Mouse (Mus musculus) ovary, postnatal 14 days (tissue): ENCODE data around the gene Kcmf1.
"Not testable (repeated sequence)": the region's sequence is repeated elsewhere in the genome, so short reads cannot be mapped to it uniquely, and the experiment has no call there.

Experiments used
- DNase-seq: peaks from one replicate; pipeline ENCODE4 v3.0.0; 2022; ENCODE audit warnings: low spot score

Gene Kcmf1

DNA sequence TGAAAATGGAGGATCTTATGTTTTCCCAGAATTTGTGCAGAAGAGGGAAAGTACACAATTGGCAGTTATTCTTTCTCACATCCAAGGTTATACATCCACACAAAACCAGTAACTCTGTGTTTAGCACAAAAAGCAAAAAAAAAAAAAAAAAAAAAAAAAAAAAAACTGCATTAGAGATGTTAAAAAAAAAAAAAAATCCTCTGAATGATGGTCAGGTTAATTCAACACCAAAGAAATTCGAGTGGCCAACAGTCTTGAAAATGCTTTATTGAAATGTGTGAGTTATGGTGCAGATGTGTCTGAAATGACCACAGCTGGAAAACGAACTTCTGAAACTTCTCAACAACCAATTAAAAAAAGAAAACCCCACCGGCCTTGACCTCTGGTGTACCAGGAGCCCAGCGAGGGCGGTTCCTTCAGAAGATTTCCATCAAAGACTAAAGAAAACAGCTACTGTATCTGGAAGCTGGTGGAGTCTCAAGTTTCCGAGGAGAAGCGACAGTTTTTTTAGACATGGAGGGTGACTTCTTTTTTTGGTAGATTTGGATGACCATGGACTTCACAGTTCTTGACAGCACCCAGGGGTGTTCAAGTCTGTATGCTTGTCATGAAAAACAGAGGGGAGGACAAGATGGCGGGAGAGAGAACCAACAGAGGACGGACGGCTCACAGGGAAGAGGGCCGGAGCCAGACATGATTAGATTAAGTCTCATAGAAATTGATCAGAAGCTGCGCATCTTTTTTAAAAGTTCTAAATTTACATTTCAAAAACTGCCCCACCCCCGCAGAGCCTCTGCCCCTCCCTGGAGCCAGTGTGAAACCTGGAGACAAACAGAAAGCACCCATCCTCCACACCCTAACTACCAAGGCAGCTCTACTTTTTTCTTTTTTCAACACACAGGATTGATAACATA lies 58.7 kb downstream of the Kcmf1 start:
- no peak for DNase-seq

DNA sequence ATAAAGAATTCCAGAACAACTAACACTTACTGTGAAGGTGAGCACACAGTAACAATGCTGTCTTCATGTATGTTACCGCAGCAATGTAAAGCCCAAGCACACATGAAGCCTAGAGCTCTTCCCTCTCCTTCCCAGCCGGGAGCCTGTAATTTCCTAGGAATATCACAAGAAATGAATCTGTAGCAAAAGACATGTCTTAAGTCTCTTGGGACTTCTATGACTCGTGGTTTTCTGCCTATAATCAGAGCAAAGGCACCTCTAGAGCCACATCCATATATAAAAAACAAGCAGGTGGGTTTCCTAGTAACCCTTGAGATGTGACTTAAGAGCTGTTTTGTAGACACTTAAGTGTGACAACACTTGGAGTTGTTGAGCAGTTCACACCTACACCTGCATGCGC lies 62.0 kb downstream of the Kcmf1 start:
- DNase-seq, result no peak

DNA sequence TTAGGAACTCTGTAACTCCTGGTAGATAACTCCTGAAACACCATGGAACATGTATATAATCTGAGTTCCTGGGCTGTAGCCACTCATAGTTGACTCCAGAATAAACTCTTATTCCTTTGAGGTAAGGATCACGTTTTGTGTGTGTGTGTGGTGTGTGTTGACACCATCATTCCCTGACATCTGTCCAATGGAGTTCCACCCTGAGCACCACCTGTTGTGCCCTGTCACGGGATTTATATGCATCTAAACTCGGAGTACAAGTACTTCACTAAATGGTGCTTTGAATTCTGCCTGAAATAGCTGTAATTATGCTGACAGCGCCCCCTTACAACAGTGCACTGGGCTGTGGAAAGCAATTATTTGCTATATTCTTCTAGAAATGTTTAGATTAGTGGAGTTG lies 65.3 kb downstream of the Kcmf1 start:
- DNase-seq, result no peak

DNA sequence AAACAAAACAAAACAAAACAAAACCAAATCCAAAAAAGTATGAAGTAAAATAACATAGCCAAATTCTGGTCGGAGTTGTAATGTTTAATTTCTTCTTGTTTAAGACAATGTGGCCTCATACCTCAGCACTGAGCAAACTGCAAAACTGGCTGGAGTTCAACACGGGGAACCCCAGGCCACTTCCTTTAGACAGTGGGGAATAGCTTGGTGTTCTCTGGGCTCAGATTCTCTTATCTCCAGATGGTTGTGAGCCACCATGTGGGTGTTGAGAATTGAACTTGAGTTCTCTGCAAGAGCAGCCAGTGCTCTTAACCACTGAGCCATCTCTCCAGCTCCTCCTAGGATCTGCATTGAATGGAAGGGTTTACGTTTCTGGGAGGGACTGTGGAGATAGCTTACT lies 67.9 kb downstream of the Kcmf1 start:
- no peak for DNase-seq

DNA sequence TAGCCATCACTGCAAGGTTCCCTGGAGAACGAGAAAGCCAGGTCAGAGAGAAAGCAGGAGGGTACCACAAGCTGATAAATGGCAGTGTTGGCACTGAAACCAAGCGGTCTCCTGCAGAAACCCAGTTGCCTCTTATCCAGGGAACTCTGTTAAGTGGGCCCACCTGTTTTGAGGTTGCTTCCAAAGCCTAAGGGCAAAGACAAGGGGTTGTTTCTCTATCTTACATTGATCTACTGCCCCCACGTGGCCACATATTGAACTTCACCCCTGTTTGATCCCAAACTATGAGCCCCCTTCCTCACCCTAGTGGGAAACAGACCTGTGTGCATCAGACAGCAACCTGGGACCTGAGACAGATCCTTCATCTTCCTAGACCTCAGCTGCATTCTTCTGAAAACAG lies 68.5 kb downstream of the Kcmf1 start:
- DNase-seq, result peak; percentile 58

DNA sequence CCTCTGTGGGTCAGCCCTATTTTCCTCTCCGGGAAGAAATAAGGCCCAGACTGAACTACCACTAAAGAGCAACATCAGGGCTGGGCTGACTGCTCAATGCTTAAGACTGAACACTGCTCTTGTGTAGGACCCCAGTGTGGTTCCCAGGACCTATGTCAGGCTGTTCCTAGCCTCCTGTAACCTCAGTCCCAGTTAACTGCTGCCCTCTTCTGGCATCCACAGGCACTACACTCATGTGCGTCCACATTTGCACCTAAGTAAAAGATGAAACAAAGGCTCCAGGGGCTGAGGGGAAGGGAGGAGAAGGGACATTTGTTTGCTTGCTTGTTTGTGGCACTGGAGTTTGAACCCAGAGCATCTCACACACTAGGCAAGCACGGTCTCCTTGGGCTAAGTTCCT lies 70.9 kb downstream of the Kcmf1 start:
- DNase-seq, result no peak

DNA sequence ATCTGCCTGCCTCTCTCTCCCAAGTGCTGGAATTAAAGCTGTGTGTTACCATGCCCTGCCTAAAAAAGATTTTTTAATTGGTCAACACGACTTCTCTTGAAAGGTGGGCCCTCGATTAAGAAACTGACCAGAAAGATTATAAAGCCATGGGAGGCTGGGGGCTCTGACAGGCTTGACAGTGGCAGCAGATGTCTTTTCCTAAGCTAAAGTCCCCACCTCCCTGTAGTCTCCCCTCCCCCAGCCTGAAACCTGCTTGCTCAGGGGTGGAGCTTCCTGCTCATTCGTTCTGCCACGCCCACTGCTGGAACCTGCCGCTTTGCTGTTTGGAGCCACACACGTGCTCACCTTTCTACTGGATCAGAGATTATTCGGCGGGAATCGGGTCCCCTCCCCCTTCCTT lies 71.7 kb downstream of the Kcmf1 start:
- DNase-seq, result not testable (repeated sequence)

DNA sequence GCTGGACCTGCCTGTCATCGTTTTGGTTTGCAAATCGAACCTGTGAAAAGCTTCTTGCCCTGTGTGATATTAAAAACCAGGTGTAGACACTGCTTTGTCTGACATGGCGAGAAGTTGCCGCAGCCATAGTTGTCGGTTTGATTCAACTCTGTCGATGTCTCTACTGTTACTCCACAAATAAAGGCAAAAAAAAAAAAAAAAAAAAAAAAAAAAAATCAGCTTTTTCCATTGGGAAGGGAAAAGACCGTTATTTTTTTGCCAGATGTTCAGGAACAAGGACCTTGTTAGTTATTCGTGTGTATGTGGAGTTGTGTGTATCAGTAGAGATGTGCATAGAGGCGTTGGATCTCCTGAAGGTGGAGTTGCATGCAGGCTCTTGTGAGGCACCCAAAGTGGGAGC lies 74.0 kb downstream of the Kcmf1 start:
- no peak for DNase-seq

DNA sequence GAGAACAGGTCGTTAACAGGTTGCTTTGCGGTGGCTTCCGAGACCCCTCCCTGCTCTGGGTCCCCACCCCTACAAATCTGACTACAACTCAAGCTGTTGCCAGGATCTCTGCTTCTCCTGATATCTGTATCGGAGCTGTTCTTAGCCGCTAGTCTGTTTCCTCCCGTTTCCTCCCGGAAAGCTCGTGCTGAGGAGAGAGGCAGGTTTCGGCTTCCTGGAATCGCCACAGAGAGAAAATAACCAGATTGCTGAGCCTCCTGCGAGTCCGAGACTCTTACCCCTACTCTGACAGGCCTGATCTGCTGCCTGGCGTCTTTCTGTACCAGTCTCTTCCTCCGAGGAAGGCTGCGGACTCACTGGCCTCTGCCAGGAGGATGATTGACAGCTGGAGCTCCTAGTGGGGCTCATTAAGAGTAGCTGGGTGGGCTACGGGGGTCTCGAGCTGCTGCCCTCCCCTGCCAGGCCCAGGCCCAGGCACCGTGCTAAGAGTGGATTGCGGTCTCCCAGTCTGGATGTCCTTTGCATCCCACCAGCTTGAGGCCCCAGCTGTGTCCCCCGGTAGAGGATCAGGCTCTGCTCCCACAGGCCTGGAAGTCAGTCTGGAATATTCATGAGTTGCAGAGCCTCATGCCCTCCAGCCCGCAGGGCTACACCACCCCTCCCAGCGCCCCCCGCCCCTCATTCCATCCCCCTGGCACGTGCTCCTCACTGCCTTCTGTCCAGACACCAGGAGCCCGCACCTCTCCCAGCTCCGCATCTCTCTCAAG lies 74.6 kb downstream of the Kcmf1 start:
- no peak for DNase-seq

DNA sequence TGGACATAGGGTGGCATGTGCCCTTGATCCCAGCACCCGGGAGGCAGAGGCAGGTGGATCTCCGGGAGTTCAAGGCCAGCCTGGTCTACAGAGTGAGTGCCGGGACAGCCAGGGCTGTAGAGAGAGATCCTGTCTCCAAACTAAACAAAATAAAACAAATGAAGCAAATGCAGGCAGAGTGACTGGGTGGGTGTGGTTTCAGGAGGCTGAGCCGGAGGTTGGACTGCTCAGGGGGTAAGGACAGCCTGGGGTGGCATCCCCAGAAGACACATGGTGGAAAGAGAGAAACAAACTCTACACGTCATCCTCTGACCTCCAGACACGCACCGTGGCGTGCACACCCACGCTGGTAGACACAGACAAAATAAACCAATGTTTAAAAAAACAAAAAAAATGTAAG lies 86.3 kb downstream of the Kcmf1 start:
- no peak for DNase-seq

DNA sequence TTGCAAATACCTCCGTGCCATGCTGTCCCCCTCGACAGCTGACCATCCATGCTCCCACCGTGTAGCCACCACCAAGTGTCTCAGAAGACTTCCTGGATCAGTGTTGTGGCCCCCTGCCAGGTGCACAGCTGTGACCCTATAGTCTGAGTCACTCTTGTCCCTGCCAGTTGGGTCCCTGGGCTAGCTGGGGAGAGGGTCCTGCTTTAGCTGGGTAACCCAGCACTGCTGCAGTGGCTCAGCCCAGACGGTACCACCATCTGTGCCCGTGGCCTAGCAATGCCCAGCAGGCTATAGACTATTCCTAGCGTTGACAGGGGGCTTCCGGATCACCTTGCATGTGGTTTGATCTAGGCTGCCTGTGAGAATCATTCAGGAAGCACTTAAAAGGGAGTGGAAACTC lies 89.5 kb downstream of the Kcmf1 start:
- no peak for DNase-seq

DNA sequence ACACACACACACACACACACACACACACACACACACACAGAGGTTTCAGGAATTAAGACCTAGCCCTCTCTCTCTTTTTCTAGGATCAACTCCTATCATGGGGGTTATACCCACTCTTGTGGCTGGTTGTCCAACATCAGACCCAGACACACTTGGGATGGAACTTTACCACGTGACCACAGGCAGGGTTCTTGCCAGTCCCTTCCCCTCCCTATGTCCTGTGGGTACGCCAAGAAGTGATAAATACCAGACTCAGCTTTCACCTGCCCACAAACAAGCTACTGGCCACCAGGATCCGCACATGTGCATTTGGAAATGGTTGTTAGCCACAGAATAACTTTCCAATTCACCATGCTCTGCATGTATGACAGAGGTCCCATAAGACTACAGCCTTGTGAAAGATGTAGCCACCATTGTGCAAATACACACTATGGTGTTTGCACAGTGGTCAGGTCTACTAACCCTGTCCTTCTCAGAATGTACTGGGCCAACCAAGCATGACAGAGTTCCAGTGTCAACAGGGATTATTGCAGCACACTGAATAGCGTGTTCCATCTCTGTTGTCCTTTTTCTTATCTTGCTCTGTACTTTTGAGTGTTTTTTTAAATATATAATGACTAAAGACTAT lies 90.1 kb downstream of the Kcmf1 start:
- no peak for DNase-seq

DNA sequence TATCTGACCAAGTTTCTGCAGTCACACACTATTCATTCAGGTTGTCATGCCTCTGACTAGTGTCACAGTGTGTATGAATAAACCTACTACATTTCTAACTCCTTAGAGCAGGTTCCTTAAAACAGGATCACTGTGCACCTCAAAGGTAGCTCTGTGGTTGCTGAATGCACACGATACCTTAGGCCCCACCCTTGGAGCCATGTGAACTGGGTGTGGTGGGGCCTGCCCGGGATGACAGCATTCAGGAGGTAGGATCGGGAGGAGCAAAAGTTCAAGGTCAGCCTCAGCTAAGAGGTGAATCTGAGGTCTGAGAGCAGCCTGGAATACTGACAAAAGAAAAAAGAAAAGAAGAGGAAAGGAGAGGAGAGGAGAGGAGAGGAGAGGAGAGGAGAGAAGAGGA lies 91.4 kb downstream of the Kcmf1 start:
- no peak for DNase-seq

DNA sequence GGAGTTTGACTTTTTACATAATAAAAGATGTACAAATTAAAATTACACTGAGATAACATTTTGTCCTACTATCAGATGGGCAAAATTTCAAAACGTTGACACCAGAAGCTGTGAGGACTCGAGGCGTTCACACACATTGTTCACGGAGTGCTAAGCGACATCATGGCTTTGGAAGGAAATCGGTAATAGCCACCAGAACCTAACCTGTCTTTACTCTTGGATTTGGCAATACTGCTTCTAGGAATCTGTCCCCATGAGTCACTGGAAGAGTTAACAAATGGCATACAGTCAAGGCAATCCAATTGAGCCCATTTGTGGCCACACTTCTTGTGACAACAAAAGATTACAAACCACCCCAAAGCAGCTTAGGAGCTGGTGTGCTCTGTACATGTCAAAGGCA lies 96.1 kb downstream of the Kcmf1 start:
- no peak for DNase-seq

DNA sequence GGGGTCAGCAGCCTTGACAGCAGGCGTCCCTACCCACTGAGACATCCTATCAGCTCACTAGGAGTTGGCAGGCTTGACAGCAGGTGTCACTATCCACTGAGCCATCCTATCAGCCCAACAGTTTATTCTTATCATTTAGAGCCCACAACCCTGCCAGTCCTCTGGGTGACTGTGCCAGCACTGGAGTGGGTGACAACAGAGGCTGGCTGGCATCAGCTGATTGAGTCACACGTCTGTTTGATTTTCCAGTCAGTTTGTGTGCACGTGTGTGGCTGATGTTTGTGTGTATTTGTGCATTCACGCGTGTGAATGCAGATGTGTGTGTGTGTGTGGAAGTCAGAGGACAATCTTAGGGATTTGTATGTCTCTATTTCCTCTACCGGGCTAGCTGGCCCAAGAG lies 97.7 kb downstream of the Kcmf1 start:
- no peak for DNase-seq

DNA sequence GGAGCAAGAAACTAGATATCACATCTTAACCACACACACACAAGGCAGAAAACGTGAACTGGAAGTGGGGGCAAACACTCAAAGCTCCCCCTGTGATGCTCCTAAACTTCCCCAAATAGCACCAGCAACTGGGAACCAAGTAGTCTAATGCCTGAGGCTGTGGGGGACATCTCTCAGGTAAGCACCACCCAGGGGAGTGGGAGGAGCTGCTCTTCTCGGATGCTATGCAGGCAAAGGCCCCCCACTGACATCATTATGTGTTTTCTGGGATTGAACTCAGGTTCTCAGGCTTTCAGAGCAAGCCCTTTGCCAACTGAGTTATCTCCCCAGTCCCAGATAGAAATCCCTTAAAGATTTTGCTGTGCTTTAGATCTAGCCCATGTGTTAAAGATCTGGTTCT lies 99.1 kb downstream of the Kcmf1 start:
- no peak for DNase-seq

DNA sequence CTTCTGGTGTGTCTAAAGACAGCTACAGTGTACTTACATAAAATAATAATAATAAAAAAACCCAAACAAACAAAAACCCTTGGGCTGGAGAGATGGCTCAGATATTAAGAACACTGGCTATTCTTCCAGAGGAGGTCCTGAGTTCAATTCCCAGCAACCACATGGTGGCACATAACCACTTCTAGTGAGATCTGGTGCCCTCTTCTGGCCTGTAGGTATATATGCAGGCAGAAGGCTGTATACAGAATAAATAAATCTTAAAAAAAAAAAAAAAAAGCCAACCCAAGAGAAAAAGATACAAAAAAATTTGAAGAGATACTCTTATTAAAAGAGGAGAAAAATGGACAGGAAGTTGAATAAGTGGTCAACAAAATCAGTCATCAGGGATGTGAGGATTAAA lies 102.0 kb downstream of the Kcmf1 start:
- no peak for DNase-seq

DNA sequence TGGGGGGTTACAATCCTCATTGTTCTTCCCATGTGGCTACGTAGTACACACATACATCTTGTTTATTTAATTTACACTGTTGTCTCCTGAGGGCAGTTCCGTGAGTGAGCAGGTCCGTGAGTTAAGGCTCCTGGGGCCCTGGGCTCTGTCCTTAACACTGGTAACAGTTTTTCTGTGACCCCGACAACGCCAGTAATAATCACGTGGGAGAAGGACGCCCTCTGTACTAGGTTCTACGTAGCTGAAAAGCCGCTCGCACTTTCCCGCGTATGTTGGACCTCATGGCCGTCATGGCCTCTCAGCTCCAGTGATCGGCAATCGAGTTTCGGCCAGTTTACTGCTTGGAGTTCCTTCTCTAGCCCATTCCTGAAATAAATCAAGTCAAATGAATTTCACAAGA lies 104.3 kb downstream of the Kcmf1 start:
- no peak for DNase-seq

DNA sequence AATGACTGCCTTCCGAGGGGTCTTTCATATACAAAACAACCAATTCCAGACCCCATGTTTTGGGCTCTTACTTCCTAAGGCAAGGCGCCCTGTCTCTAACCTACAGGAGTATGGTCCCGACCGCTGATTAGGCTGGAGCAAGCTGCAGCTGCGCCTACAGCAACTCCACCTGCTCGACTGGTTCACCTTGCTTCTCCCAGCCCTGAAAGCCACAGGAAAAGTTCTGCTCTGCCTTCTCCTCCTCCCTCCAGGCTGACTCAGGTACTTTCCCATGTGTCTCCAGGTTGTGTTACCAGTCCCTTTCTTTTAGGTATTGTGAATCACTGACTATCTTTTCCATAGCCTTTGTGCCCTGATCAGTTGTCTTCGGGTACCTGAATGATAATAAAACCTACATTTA lies 104.9 kb downstream of the Kcmf1 start:
- no peak for DNase-seq

DNA sequence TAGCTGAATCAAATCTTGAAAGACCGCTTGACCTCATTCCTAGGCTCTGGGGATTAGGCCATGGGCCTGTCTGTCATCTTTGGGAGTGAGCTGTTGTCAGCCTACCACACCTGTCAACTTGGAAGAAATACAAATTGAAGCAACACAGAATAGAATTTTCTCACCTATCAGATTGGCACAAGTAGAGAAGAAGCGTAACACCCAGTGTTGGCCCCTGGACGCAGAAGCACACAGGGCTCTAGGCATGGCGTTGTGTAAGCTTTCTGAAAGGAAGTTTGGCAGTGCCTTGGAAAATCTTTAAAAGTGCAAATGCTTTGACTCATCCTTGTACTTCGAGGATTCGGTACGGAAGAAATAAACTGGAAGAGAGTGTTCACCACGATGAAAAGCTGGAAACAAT lies 107.1 kb downstream of the Kcmf1 start:
- DNase-seq, result no peak
